Mouse (Mus musculus) embryo, embryonic 11.5 days (tissue): Measurements from ENCODE around the gene Gm44965.

Experiments
- DNase-seq: peaks from one replicate; pipeline ENCODE4 v3.0.0-alpha.2; 2012; ENCODE audit warnings: low read depth, low spot score

Gene Gm44965

DNA sequence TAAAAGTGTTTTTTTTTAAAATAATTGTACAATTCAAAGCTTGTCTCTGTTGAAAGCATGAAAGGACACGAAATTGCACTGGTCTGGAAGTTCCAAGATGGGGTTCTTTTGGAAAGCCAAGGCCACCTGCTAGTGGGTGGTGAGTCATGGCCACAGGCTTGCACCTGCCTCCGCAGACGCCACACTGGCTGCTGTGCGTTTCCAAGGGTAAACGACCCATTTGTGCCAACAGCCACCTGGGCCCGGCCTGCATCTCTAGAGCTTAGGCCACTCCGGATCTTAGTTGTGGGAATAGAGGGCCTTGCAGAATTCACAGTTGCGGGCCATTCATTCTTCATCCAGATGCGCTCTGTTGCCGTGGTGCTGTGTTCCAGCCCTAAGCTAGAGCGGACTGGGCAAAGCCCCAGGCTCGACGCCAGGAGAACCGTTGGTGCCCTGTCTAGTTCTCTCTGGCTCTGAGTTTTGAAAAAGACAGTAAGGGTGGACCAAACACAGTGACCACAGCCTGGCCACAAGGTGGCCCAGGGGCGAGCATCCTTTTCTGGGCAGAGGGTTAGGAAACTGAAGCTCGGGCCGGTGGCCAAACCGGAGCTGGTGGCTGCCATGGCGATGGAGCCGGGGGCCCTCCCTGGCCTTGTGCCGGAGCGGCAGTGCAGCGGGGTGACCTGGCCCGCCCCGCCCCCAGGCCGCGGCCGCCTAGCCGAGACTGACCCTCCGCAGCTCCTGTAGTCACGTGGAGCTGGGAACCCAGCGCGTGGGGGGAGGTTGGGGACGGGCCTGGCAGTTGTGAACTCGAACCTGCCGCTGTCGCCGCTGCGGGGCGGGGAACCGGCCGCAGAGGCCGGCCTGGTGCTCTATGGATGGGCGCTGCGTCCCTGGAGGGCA lies at the start of gene Gm44965, which contains the start of gene Repin1:
Gene Gm44965 (plus strand): TSS at position 784 of the 885 bp plus-strand sequence.
Gene Repin1 (plus strand): TSS at position 726 of the 885 bp plus-strand sequence.
- DNase-seq, result peak; percentile 78

DNA sequence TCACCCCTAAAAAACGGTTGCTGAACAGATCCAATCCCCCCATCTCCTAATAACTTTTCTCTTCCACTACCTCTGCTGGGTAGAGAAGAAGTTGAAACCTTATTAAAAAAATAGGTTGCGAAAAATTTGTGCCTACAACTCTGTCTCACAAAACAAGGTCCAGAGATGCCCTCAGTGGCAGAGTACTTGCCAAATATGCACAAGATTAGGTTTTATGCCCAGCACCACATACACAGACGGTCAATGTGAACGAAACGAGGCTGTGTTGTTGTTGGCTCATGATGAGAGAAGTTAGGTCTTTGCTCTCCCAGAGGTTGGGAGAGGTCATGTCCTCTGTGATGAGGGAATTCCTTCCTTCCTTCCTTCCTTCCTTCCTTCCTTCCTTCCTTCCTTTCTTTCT lies 48.5 kb upstream of the Gm44965 start:
- no peak for DNase-seq

DNA sequence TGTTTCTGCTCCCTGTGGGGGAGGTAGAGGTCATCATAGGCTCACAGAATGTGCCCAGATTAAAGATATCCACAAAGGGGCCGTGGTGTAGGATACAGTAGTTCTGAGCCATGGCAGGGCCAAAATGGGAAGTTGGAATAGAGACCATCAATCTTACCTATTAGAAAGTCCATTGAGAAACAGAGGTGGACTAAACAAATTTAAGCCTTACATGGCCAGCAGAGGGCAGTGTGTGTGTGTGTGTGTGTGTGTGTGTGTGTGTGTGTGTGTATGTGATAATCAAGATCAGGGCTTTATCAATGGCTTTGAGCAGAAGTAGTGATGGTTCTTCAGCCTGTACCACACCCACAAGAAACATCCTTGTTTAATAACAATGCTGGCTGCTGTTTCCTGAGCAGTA lies 47.5 kb upstream of the Gm44965 start:
- DNase-seq, result no peak

DNA sequence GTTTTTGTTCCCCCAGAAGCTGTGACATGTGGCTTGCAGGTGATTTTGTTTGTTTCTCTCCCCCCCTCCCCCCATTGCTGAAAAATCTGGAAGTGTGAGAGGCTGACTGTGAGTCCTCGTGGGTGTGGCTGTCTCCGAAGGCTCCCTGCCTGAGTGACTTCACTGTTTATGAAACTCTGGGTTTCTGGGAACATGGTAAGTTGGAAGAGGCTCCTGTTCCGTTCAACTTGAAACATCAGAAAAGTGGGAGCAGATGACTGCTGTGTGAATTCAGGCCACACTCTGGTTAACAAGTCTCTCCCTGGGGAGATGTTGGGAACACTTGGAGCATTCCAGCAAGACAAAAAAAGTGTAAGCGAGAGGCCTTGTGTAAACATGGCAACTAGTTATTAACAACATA lies 46.9 kb upstream of the Gm44965 start:
- DNase-seq, result no peak

DNA sequence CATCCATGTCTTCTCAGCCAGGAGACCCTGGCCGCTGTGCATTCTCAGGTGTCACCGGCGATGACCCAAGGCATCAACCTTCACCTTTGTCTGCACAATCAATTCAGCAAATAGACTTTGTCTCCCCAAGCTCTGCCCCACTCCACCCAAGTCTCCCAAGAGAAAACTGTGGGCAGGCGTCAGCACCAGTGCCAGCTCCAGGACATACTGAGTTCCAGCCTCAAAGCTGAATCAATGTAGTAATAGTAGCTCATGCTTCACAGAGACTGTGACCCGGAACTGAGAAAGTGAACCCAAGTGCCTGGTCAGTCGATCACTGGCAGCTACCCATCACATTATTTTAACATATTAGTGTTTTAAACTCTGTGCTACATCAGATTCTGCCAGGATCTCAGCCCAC lies 45.4 kb upstream of the Gm44965 start:
- DNase-seq, result no peak

DNA sequence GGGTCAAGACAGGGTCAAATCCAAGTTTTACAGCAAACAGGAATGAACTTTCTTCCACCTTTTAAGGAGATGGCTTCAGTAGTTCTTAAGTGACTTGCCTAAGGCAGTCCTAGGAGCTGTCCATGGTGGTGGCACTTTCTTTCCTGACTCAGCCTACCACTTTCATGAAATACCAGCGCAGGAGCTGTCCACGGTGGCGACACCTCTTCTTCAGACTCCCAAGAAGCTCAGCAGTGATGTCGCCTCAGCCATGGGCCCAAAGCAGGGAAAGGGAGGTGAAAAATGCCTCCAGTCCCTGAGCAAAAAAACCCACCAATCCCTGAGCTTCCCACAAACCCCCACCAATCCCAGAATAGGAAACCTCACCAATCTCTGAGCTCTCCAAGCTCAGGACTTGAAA lies 40.8 kb upstream of the Gm44965 start:
- DNase-seq, result no peak

DNA sequence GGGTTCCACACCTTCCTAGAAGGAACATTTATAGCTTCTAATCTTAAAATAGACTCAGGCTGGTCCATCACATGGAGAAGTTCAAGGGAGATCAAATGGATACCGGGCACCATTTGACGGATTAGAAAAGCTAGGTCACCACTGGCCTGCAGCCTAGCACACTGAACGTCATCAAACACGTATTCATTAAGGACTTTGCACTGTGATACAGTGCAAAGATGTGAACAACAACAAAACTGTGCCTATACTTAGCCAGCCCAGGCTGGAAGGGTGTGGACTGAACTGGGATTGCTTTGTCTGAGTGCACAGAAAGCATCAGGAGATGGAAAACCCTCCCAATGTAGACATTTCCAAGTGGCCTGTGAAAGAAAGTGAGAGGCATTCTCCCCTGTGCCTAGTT lies 39.9 kb upstream of the Gm44965 start:
- no peak for DNase-seq

DNA sequence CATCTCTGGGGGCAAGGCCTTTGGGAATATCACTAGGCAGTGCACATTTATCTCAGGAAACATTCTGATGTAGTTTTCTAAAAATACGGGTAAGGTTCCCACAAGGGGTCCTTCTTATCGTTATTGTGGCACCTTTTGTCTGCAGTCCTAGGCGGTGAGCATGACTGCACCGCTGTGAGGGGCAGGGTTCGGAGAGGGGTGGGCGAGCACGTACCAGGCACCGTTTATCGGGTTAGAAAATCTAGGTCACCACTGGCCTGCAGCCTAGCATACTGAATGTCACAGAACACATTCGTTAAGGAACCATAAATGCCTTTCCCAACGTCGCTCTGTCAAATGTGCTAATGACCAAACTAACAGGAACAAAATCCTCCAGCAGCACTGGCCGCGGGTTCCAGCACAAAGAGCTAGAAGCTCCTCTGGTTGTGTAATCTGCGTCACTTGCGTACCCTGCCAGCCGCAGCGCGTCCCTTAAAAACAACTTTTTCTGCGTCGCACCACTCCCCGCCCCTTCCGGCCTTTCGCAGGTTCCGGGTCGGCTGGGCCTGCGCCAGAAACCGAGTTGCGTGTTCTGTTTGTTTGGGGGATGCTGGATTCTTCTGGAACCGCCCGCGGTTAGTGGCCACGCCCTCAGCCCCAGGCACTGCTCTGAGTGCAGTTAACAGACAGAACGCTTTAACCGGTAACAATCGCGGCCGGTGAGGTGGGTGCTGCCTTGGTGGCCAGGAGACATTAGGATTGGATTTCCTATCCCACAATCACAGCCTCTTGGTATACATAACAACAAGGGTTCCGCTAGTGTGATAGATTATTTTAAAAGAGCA lies 39.2 kb upstream of the Gm44965 start, which contains the start of gene Lrrc61:
Gene Lrrc61 (plus strand): TSS at position 517 of the 824 bp plus-strand sequence.
- peak; percentile 85 for DNase-seq

DNA sequence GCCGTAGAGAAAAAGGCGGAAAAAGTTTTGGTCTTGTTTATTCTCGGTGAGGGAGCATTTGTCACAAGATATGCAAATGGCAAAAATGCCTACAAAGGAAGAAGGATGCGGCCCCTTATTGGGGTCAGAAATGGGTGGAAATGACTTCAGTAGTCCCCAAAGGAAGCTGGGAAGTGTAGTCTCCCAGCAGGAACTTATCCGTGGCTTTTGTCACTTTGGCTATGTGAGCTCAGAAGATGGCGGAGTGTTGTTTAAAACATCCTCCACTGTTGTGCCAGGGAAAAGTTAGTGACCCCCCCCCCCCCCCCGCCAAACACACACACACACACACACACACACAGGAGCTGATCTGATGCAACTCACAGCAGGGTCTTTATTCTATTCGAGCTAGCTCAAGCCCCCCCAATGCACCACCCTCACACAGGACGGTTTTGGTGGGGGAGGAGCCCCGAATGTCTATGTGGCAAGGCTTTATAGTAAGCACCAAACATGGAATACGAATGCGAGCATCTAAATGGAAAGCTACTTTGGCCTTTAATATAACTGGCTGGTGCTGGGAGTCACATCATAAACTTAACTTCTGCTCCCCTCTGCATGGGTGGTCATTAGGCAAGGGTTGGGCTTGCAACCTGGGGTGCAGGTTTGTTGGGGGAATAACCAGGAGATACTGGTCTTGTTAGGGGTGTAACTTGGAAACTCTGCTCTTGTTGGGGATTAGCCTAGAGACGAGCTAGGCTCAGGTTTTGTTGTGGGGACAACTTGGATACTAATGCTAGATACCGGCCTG lies 38.4 kb upstream of the Gm44965 start:
- peak; percentile 49 for DNase-seq

DNA sequence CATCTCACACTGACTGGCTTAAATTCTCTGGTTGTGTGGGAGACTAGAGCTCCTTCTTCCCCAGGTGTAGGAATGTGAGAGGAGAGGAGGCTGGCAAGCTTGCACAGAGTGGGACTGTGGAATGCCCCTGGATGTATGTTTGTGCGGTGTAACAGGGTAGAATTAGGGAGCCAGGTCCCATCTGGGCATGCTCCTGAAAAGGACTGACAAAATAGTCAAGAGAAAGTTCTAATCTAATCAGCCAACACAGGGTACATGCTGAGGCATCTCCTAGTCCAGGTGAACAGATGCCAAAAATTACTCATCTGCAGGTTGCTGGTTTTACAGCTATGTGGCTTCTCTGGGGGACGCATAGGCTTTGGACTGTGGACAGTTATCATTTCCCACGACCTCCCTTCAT lies 37.8 kb upstream of the Gm44965 start:
- no peak for DNase-seq

DNA sequence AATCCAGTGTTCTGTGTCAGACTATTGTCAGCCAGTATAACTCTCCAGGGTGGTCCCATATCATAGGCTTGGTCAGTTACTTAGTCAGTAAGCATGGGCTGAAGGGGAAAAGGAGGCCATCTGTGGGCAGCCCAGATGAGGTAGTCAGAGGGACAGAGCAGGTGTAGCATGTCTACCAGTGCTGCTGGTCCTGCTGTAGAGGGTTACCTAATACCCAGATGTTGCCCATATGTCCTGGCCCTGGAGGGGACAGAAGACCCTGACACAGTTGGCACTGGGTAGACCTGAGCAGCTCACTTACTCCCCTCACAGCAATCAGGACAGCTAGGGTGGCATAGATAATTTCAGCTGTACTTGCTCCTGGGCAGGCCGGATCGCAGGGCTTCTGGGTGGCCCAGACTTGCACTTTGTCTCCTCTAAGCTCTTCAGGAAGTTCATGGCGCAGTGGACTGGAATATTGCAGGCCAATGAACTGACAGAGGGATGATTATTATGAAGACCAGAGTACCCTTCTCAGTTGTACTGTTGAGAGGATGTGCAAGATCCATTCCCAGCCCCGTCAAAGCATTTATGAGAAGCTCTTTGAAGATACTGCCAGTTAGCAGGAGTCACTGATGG lies 27.9 kb upstream of the Gm44965 start:
- no peak for DNase-seq

DNA sequence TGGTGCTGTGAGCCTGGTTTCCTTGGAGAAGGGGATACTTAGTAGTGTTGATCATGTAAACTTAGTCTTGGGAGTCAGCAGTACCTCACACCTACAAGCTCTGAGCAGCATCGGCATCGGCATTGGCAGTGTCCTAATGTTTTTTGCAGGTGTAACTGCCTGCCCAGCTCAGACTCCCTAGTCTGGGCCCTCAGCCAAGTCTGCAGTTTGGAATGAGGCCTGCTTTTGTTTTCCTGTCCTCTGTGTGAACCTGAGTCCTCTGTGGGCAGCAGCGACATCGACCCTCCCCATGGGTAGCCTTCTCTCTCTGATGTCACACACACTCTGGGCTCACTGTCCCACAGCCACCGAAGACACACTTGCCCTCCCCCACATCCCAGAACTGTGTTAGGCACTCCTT lies 27.4 kb upstream of the Gm44965 start:
- no peak for DNase-seq

DNA sequence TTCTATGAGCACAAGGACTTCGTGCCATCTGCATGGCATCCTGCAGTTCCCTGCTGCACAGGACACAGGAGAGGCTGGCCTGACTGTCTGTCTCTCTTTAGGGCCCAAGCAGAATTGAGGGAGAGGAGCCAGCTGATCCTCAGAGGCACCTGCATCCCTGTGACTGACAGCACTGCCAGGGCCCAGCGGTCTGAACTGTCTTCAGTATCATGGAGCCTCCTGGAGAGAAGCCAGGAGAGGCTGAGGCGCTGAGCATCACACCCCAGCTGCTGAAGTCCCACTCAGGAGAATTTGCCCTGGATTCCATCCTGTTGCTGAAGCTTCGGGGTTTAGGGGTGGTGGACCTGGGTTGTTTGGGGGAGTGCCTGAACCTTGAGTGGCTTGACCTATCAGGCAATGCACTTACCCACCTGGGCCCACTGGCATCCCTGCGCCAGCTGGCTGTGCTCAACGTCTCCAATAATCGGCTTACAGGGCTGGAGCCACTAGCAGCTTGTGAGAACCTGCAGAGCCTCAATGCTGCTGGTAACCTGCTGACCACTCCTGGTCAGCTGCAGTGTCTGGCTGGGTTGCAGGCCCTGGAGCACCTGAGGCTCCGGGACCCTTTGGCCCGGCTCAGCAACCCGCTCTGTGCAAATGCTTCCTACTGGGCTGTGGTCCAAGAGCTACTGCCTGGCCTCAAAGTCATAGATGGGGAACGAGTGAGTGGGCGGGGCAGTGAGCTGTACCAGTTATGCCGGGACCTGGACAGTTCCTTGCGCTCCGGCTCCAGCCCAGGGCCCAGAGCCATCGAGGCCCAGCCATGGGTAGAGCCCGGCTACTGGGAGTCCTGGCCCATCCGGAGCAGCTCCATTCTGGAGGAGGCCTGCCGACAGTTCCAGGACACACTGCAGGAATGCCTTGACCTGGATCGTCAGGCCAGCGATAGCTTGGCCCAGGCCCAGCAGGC lies 25.4 kb upstream of the Gm44965 start:
- no peak for DNase-seq

DNA sequence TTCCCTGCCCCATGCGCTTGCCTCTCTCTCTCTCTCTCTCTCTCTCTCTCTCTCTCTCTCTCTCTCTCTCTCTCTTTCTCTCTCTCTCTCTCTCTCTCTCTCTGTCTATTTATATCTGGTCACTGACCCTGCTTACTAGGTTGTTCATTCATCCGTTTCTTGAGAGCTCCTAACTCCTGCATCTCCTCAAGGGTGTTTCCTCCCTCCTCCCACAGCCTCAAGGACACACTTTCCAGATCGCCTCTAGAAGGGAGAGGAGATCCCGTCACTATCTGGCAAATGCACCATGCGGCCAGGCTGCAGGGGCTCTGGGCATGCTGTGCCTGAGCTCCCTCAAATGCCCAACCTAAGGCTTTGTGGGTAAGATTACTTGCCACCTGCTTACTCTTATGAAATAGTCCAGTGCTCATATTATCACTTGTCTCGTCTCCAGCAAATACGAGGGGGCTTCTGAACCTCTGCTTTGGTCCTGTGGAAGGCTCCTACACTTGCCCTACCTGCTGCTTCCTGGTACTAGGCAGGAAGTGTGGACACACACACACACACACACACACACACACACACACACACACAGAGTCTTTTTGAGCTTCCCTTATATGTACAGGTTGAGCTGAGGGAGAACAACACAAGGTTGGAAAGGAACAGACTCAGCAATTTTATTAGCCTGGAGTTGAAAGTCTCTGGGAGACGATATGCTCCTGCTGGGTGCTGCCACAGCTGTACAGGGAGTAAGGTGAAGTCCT lies 24.5 kb upstream of the Gm44965 start:
- no peak for DNase-seq

DNA sequence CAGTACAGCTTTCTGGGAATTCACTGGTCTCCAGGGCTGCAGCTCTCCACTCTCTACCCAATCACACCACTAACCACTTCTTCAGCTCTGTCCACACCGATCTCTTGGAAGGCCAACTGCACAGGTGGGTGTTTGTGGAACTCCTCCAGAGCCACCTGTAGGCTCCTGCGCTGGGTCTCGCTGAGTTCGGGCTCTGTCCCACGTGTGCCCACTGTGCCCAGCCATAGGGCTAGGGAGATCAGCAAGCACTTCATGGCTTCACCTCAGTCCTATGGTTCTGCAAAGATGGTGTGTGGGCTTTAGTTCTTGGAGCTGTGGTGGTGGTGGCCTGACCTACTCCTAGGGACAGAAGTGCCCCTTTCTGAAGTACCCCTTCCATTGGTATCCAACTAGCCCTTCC lies 21.7 kb upstream of the Gm44965 start:
- DNase-seq, result no peak

DNA sequence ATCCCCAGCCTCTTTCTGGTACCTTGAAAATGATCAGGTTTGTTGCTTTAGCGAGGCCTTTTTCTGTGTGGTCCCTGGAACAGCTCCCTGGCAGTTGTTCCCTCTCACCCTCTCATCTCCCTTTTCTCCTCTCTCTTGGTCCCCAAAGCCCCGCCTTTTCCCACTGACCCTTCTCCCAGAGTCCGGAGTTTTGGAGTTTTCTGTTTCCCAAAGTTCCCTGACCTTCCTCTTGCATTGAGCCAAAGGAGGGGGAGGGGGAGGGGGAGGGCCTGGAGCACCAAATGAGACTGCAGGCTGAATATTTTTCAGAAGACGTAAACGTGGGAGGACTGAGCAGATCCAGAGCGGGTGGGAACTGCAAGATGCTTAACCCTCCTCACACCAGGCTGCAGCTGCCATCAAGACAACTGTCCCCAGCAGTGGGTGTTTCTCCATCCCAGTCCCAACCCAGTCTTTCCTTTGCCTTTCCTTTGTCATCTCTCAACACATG lies 21.1 kb upstream of the Gm44965 start, which contains the start of gene Rarres2:
Gene Rarres2 (minus strand): TSS at position 218 of the 490 bp plus-strand sequence.
- no peak for DNase-seq

DNA sequence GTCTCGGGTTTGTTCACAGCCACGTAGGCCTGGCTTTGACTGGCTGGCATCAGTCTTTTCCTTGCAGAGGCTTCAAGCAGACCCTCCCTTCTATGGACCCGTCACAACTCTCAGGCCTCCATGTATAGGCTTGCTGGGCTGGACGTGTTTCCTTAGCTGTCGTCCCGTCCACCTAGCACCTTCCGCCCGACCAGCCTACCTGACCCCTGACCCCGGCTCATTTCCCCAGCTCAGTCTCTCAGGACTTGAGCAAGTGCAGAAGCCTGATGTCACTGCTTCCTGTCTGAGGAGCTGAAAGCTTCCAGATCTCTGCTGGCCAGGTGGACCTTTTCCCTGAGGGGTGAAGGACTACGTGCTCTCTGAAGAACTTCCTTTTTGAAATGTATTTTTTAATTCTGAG lies 20.5 kb upstream of the Gm44965 start:
- no peak for DNase-seq

DNA sequence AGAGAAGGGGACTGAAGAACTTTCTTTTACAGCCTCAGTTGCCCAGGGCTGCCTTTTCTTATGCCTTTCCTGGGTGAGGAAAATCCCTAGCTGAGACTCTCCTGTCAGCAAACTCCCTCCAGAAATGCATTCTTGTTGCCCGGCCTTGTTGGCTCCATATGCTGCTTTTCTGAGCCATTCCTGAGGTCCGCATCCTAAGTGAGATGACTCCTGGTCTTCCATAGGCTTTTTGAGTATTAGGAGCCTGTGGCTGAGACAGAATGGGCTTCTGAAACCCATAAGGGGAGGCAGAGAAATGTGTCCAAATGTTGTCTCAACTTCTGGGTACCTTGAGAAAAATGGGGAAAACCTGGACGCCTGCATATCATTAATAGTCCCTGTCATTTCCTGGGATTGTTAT lies 19.8 kb upstream of the Gm44965 start:
- DNase-seq, result no peak

DNA sequence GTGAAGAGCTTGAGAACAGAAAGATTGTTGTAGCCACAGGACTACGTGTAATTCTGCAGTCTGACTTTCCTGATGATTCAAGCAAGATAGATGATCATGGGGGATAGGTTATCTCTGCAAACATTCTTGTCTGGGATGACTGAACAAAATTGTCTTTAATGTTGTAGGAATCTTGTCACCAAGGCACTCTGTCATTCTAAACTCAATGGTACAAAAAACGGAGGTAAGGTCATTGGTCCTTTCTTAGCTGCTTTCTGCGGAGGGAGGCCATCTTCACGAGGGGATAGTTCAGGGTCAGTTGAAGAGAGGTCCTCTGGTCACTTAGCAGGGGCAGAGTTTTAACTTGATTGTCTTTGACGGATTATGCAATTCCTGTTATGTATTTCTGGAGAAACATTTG lies 15.0 kb upstream of the Gm44965 start:
- no peak for DNase-seq
